8 mouse cellular contexts compared by ENCODE assay signal in the genomic region with DNA sequence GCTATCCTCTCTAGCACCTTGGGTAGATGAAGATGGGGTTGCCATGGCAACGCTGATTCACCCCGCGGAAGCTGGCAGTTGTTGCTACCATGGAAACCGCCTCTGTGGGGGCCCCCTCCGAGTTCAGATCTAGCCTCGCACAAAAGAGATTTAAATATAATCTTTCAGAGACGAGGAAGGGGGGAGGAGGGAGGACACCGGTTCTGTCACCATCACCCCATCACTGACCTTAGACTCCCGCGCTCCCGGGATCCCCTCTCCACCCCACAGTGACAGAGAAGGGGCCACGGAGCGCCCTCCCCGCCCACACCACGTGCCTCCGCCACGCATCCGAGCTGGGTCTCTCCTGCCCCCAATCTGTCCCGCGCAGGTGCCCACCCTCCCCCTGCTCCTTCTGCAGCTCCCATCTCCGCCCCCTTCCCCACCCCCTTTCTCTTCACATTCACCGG. TPM values are rescaled to one million over a fixed set of nuclear protein-coding genes. Genes with fewer than 3 reads are reported as not detected.
A peak's percentile ranks its signal among the peaks of the same experiment; 100 is the strongest.
DNase-seq lines count a peak whose midpoint lies in the region; TF ChIP-seq lines count a peak whose summit lies in the region.

No protein-coding gene starts in this region.

- peak; percentile 45 to 52 for DNase-seq in CD8-positive naive resting alpha-beta T cell, adult 2 months (ENCODE audit: low read depth in 2 of 2, low spot score in 2 of 2)
- peak; percentile 79 for DNase-seq in hindbrain, embryonic 10.5 days (ENCODE audit: low spot score)
- DNase-seq in limb, embryonic 10.5 days (ENCODE audit: low spot score) = no peak
- peak; percentile 92 for DNase-seq in right cerebral cortex, postnatal 14 days
- DNase-seq in kidney, postnatal 4 days = no peak
- no peak for DNase-seq in heart, postnatal 4 days
- DNase-seq in ovary, postnatal 10 days (ENCODE audit: low spot score) = no peak

- H3K27ac ChIP-seq in cortical plate, adult 2 months (ENCODE audit: insufficient read depth, low read length) = peak overlapping the region; percentile 75; the same call in 1 of the 2 replicates
- peak overlapping the region; percentile 85 for H3K27ac ChIP-seq in hindbrain, embryonic 10.5 days
- H3K27ac ChIP-seq in limb, embryonic 10.5 days = no peak overlapping the region

- peaks cover 21% of the 10 kb centered on the region for H3K4me1 ChIP-seq in cortical plate, adult 2 months (ENCODE audit: control insufficient read depth, insufficient read depth, low read length)
- peaks cover 48% of the 10 kb centered on the region for H3K4me1 ChIP-seq in hindbrain, embryonic 10.5 days (replicated peaks)
- H3K4me1 ChIP-seq in limb, embryonic 10.5 days = peaks cover 30% of the 10 kb centered on the region

- TF ChIP-seq CTCF in cortical plate, adult 2 months (IDR thresholded peaks at IDR 0.05; ENCODE audit: extremely low read depth, insufficient read depth, low read length) = no peak

- 2% methylated on average over 22 of the region's 22 CpGs for WGBS in hindbrain, embryonic 10.5 days
- 2% methylated on average over 22 of the region's 22 CpGs for WGBS in limb, embryonic 10.5 days

- peak overlapping the region; percentile 38; the same call in 1 of the 2 replicates for H3K4me3 ChIP-seq in cortical plate, adult 2 months (ENCODE audit: insufficient read depth, low read length)
- peak overlapping the region; percentile 49 for H3K4me3 ChIP-seq in hindbrain, embryonic 10.5 days
- H3K4me3 ChIP-seq in limb, embryonic 10.5 days = peak overlapping the region; percentile 23

- no peaks in the 10 kb centered on the region for H3K36me3 ChIP-seq in hindbrain, embryonic 10.5 days
- no peaks in the 10 kb centered on the region for H3K36me3 ChIP-seq in limb, embryonic 10.5 days

- peaks cover 97% of the 10 kb centered on the region for H3K27me3 ChIP-seq in hindbrain, embryonic 10.5 days (ENCODE audit: insufficient read depth, poor library complexity, severe bottlenecking)
- peaks cover 98% of the 10 kb centered on the region for H3K27me3 ChIP-seq in limb, embryonic 10.5 days (ENCODE audit: low read depth, poor library complexity, severe bottlenecking)

- H3K9me3 ChIP-seq in hindbrain, embryonic 10.5 days = no peaks in the 10 kb centered on the region
- H3K9me3 ChIP-seq in limb, embryonic 10.5 days (replicated peaks) = no peaks in the 10 kb centered on the region

- TF ChIP-seq POLR2A in cortical plate, adult 2 months (IDR thresholded peaks at IDR 0.05; ENCODE audit: extremely low read depth, insufficient read depth, low read length) = 0 out of 2 replicates have a peak, but pooled peaks have one; percentile 18

RNA-seq across cellular contexts. Expression of a gene that starts 9.5 kb away (rescaled TPM):
- 307 and 309 TPM in 2 replicates for polyA plus RNA-seq in cortical plate, adult 2 months (2012; rRNA removed)
- 3.1 and 12.9 TPM in 2 replicates for polyA plus RNA-seq in hindbrain, embryonic 10.5 days (2016; fragmentation: Nextera tagmentation; extraction: Ambion mirVana)
- polyA plus RNA-seq in limb, embryonic 10.5 days (2016; fragmentation: Nextera tagmentation; extraction: Ambion mirVana) = 0.24 and 0.48 TPM in 2 replicates
- under 1 TPM; 0.09 to 0.33 TPM for total RNA-seq in heart, postnatal 4 days (2021)

RNA-seq across cellular contexts. Expression of a gene that starts 17.6 kb away (rescaled TPM):
- polyA plus RNA-seq in cortical plate, adult 2 months (2012; rRNA removed) = 52.2 and 54.5 TPM in 2 replicates
- polyA plus RNA-seq in hindbrain, embryonic 10.5 days (2016; fragmentation: Nextera tagmentation; extraction: Ambion mirVana) = 10.5 and 16.0 TPM in 2 replicates
- polyA plus RNA-seq in limb, embryonic 10.5 days (2016; fragmentation: Nextera tagmentation; extraction: Ambion mirVana) = 9.3 and 19.8 TPM in 2 replicates
- 100 to 1,000 TPM; 125 to 130 TPM for total RNA-seq in heart, postnatal 4 days (2021)

RNA-seq across cellular contexts. Expression of a gene that starts 23.2 kb away (rescaled TPM):
- polyA plus RNA-seq in cortical plate, adult 2 months (2012; rRNA removed) = 124 and 129 TPM in 2 replicates
- polyA plus RNA-seq in hindbrain, embryonic 10.5 days (2016; fragmentation: Nextera tagmentation; extraction: Ambion mirVana) = 87.4 and 92.6 TPM in 2 replicates
- polyA plus RNA-seq in limb, embryonic 10.5 days (2016; fragmentation: Nextera tagmentation; extraction: Ambion mirVana) = 100 and 102 TPM in 2 replicates
- total RNA-seq in heart, postnatal 4 days (2021) = 10 to 100 TPM; 57.1 to 62.3 TPM

RNA-seq across cellular contexts. Expression of a gene that starts 26.9 kb away (rescaled TPM):
- 0.87 and 1.1 TPM in 2 replicates for polyA plus RNA-seq in cortical plate, adult 2 months (2012; rRNA removed)
- 0.39 and 0.42 TPM in 2 replicates for polyA plus RNA-seq in hindbrain, embryonic 10.5 days (2016; fragmentation: Nextera tagmentation; extraction: Ambion mirVana)
- 0.34 and 0.39 TPM in 2 replicates for polyA plus RNA-seq in limb, embryonic 10.5 days (2016; fragmentation: Nextera tagmentation; extraction: Ambion mirVana)
- total RNA-seq in heart, postnatal 4 days (2021) = under 1 TPM; 0.50 to 0.57 TPM

RNA-seq across cellular contexts. Expression of a gene that starts 51.0 kb away (rescaled TPM):
- polyA plus RNA-seq in cortical plate, adult 2 months (2012; rRNA removed) = 3.4 and 3.9 TPM in 2 replicates
- 0.63 and 1.6 TPM in 2 replicates for polyA plus RNA-seq in hindbrain, embryonic 10.5 days (2016; fragmentation: Nextera tagmentation; extraction: Ambion mirVana)
- polyA plus RNA-seq in limb, embryonic 10.5 days (2016; fragmentation: Nextera tagmentation; extraction: Ambion mirVana) = 0.80 and 2.0 TPM in 2 replicates
- total RNA-seq in heart, postnatal 4 days (2021) = under 1 TPM; 0.48 to 0.56 TPM

Comparison
In these comparisons a context has a peak if more than half of its experiments do, and no peak if none do; other contexts are left out.
1. DNase-seq: peak in CD8-positive naive resting alpha-beta T cell, adult 2 months (2 of 2), hindbrain, embryonic 10.5 days (single experiment) and right cerebral cortex, postnatal 14 days (single experiment); none in limb, embryonic 10.5 days (single experiment), kidney, postnatal 4 days (0 of 2), heart, postnatal 4 days (single experiment) and ovary, postnatal 10 days (single experiment).
2. RNA of a gene that starts 9.5 kb away (polyA plus RNA-seq): 307 to 309 TPM in cortical plate, adult 2 months; 3.1 to 12.9 TPM in hindbrain, embryonic 10.5 days and 0.24 to 0.48 TPM in limb, embryonic 10.5 days; every median in the first group is over 10 times any median in the second.
3. Peak in every context shown above with its lines, with median percentiles within 50 percentile points of each other: H3K4me3 ChIP-seq.